Mouse (Mus musculus): ENCODE measurements around the gene Brms1. TPM values are rescaled to one million over a fixed set of nuclear protein-coding genes. Genes with fewer than 3 reads are reported as not detected.

The Brms1 gene
- polyA plus RNA-seq, 1 experiment from 2014 or later: 40.4 TPM

- H3K9me3 ChIP-seq (replicated peaks): no peaks in the 10 kb centered on the region
- H3K4me1 ChIP-seq: peaks cover 44% of the 10 kb centered on the region
- no peak within 1 kb of the TSS for H3K27ac ChIP-seq
- peak within 1 kb of the TSS; percentile 71 for H3K9ac ChIP-seq
- WGBS (ENCODE audit: insufficient replicate concordance): 6% methylated on average over 48 of the region's 48 CpGs
- peak; percentile 72 for ATAC-seq
- peak within 1 kb of the TSS; percentile 54 for H3K4me3 ChIP-seq
- H3K36me3 ChIP-seq: peaks cover 45% of the 10 kb centered on the region
- peak within 1 kb of the TSS; percentile 92 for H3K4me2 ChIP-seq
- H3K27me3 ChIP-seq (replicated peaks): peaks cover 38% of the 10 kb centered on the region
Measured at GRCm38 (mm10) chr19:5098363-5099143, 57.4 kb downstream of the Brms1 start, which contains the start of gene Cnih2. Gene Cnih2 (minus strand): TSS chr19:5098521.

Other genes starting within 250 kb of the Brms1 start
- gene Rbm4, start 247.5 kb upstream of the Brms1 start, polyA plus RNA-seq (2016; fragmentation: Nextera tagmentation; extraction: Ambion mirVana): 30.7 and 32.6 TPM in 2 replicates
- 18.1 and 18.9 TPM in 2 replicates for gene Gm21992, start 229.7 kb upstream of the Brms1 start, polyA plus RNA-seq (2016; fragmentation: Nextera tagmentation; extraction: Ambion mirVana)
- gene Rbm14, start 229.7 kb upstream of the Brms1 start, polyA plus RNA-seq (2016; fragmentation: Nextera tagmentation; extraction: Ambion mirVana): 62.0 and 63.5 TPM in 2 replicates
- gene Ccs, start 202.0 kb upstream of the Brms1 start, polyA plus RNA-seq (2016; fragmentation: Nextera tagmentation; extraction: Ambion mirVana): 40.3 and 43.6 TPM in 2 replicates
- not detected in 2 replicates for gene Ccdc87, start 202.0 kb upstream of the Brms1 start, polyA plus RNA-seq (2016; fragmentation: Nextera tagmentation; extraction: Ambion mirVana)
- gene Ctsf, start 186.2 kb upstream of the Brms1 start, polyA plus RNA-seq (2016; fragmentation: Nextera tagmentation; extraction: Ambion mirVana): 13.1 and 17.8 TPM in 2 replicates
- 0.79 and 0.82 TPM in 2 replicates for gene Actn3, start 163.4 kb upstream of the Brms1 start, polyA plus RNA-seq (2016; fragmentation: Nextera tagmentation; extraction: Ambion mirVana)
- gene Zdhhc24, start 162.7 kb upstream of the Brms1 start, polyA plus RNA-seq (2016; fragmentation: Nextera tagmentation; extraction: Ambion mirVana): 13.9 and 15.9 TPM in 2 replicates
- gene Bbs1, start 134.7 kb upstream of the Brms1 start, polyA plus RNA-seq (2016; fragmentation: Nextera tagmentation; extraction: Ambion mirVana): 1.6 and 1.8 TPM in 2 replicates
- 76.7 and 83.3 TPM in 2 replicates for gene Dpp3, start 113.1 kb upstream of the Brms1 start, polyA plus RNA-seq (2016; fragmentation: Nextera tagmentation; extraction: Ambion mirVana)
- gene Peli3, start 98.2 kb upstream of the Brms1 start, polyA plus RNA-seq (2016; fragmentation: Nextera tagmentation; extraction: Ambion mirVana): 0.20 and 0.44 TPM in 2 replicates
- 82.4 and 84.7 TPM in 2 replicates for gene Mrpl11, start 79.2 kb upstream of the Brms1 start, polyA plus RNA-seq (2016; fragmentation: Nextera tagmentation; extraction: Ambion mirVana)
- gene Npas4, start 51.0 kb upstream of the Brms1 start, polyA plus RNA-seq (2016; fragmentation: Nextera tagmentation; extraction: Ambion mirVana): not detected in 2 replicates
- 3.3 and 3.8 TPM in 2 replicates for gene Slc29a2, start 17.5 kb upstream of the Brms1 start, polyA plus RNA-seq (2016; fragmentation: Nextera tagmentation; extraction: Ambion mirVana)
- 10.9 and 13.2 TPM in 2 replicates for gene B4gat1, start 2.5 kb upstream of the Brms1 start, polyA plus RNA-seq (2016; fragmentation: Nextera tagmentation; extraction: Ambion mirVana)
- 0.20 and 0.23 TPM in 2 replicates for gene AC124502.3, start 2.5 kb upstream of the Brms1 start, polyA plus RNA-seq (2016; fragmentation: Nextera tagmentation; extraction: Ambion mirVana)
- 0.50 and 0.92 TPM in 2 replicates for gene Rin1, start 9.1 kb downstream of the Brms1 start, polyA plus RNA-seq (2016; fragmentation: Nextera tagmentation; extraction: Ambion mirVana)
- 7.7 and 9.5 TPM in 2 replicates for gene Cd248, start 26.7 kb downstream of the Brms1 start, polyA plus RNA-seq (2016; fragmentation: Nextera tagmentation; extraction: Ambion mirVana)
- gene Tmem151a, start 44.2 kb downstream of the Brms1 start, polyA plus RNA-seq (2016; fragmentation: Nextera tagmentation; extraction: Ambion mirVana): 1.0 and 1.5 TPM in 2 replicates
- 51.7 and 53.9 TPM in 2 replicates for gene Yif1a, start 47.2 kb downstream of the Brms1 start, polyA plus RNA-seq (2016; fragmentation: Nextera tagmentation; extraction: Ambion mirVana)
- 3.5 and 3.8 TPM in 2 replicates for gene Cnih2, start 57.2 kb downstream of the Brms1 start, polyA plus RNA-seq (2016; fragmentation: Nextera tagmentation; extraction: Ambion mirVana)
- 118 and 126 TPM in 2 replicates for gene Rab1b, start 65.7 kb downstream of the Brms1 start, polyA plus RNA-seq (2016; fragmentation: Nextera tagmentation; extraction: Ambion mirVana)
- 4.4 and 4.9 TPM in 2 replicates for gene Klc2, start 77.2 kb downstream of the Brms1 start, polyA plus RNA-seq (2016; fragmentation: Nextera tagmentation; extraction: Ambion mirVana)
- gene Pacs1, start 231.8 kb downstream of the Brms1 start, polyA plus RNA-seq (2016; fragmentation: Nextera tagmentation; extraction: Ambion mirVana): 17.2 and 19.7 TPM in 2 replicates

All from liver, embryonic 12.5 days (tissue).